Mouse (Mus musculus) small intestine, adult 2 months (tissue): ENCODE results near the gene Sipa1l2. TPM values are rescaled to one million over a fixed set of nuclear protein-coding genes. Genes with fewer than 3 reads are reported as not detected.

Source experiments
- H3K27ac ChIP-seq: fragments of 200-500 bp; 2 replicates; pipeline ENCODE4 v1.5.1; 2012; ENCODE audit warnings: low read depth, low read length, control low read depth, inconsistent platforms; ENCODE audit not compliant: insufficient read depth
- H3K27me3 ChIP-seq: fragments of 200-500 bp; 2 replicates; pipeline ENCODE4 v1.6.1; 2012; ENCODE audit warnings: mild to moderate bottlenecking, moderate library complexity, low read length, inconsistent platforms; ENCODE audit not compliant: control insufficient read depth, insufficient read depth
- H3K36me3 ChIP-seq: fragments of 200-500 bp; 2 replicates; pipeline ENCODE4 v1.6.1; 2012; ENCODE audit warnings: mild to moderate bottlenecking, low read length, control low read depth, inconsistent platforms; ENCODE audit not compliant: control insufficient read depth, insufficient read depth
- H3K4me1 ChIP-seq: fragments of 200-500 bp; 2 replicates; pipeline ENCODE4 v1.6.1; 2012; ENCODE audit warnings: low read length, inconsistent platforms, mixed read lengths; ENCODE audit not compliant: control insufficient read depth, insufficient read depth, insufficient read length
- H3K4me3 ChIP-seq: fragments of 200-500 bp; 2 replicates; pipeline ENCODE4 v1.5.1; 2012; ENCODE audit warnings: low read depth, mild to moderate bottlenecking, control low read depth, inconsistent platforms, low read length, moderate library complexity
- CTCF ChIP-seq: fragments of 200-500 bp; IDR thresholded peaks from 2 replicates; pipeline ENCODE4 v1.5.1; 2012; ENCODE audit warnings: low read depth, mild to moderate bottlenecking, control low read depth, inconsistent platforms, low read length, moderate library complexity, mixed read lengths; ENCODE audit not compliant: insufficient replicate concordance, insufficient read length; ENCODE audit errors: extremely low read depth
- POLR2A ChIP-seq: fragments of 200-500 bp; IDR thresholded peaks from 2 replicates; pipeline ENCODE4 v1.6.1; 2012; ENCODE audit warnings: low read depth, mild to moderate bottlenecking, control low read depth, inconsistent platforms, low read length, moderate library complexity
- WGBS: fragments of 180-500 bp; shearing (Covaris S2); methylation state at CpG from one replicate; pipeline ENCODE4 v1.1.7; 2018; 5-methylcytosine and 5-hydroxymethylcytosine counted together
- polyA plus RNA-seq: library from polyadenylated mRNA; depleted of rRNA; stranded (reverse); fragments of >200 nt; gene quantifications from 2 replicates; pipeline ENCODE4 v1.2.3, GENCODE M21; 2012

Gene Sipa1l2
- polyA plus RNA-seq, 1 experiment: 9.7 TPM

- Histone ChIP-seq H3K27me3 (no peaks in the 10 kb centered on the region), H3K4me3 (no peak overlapping the region), H3K4me1 (no peaks in the 10 kb centered on the region), H3K36me3 (peaks cover 21% of the 10 kb centered on the region), H3K27ac (no peak overlapping the region)
- WGBS: 94% methylated on average over 3 of the region's 3 CpGs
- TF ChIP-seq POLR2A (no peak), CTCF (no peak)
Observed at GRCm38 (mm10) chr8:125485715-125486114, 83.9 kb downstream of the Sipa1l2 start.

DNA sequence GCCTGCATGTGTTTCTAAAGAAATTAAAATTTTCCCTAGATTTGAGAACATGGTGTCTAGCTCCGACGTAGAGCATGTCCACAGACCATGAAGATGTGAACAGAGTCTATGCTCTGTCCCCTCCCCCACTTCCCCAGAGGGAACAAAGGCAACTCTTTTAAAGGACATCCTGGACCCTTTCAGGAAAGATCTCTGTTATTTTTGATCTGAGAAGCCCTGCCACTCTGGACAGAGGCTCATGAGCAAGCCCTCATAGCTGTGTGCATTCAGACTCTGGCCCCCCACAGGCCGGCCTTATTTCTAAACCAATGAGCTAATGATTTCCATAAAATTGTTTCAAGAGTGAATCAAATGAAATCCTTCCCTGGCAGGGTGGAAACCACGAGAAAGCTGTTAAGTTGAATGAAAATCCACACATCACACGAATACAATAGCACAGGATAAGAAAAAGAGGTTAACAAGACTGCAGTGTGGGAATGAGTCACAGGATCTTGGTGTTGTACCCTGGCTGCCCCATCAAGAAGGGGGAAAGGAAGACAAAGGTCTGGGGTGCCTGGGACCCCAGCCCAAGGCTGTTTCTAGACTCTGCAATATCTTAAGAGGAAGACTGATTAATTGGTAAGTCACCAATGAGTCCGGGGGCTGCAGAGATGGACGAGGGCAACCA is 84.9 kb downstream of the Sipa1l2 start:
- no peak overlapping the region for H3K4me3 ChIP-seq
- H3K36me3 ChIP-seq: peaks cover 25% of the 10 kb centered on the region
- WGBS: 82% methylated on average over 7 of the region's 7 CpGs
- no peaks in the 10 kb centered on the region for H3K27me3 ChIP-seq
- TF ChIP-seq CTCF: no peak
- no peak for TF ChIP-seq POLR2A
- no peaks in the 10 kb centered on the region for H3K4me1 ChIP-seq
- H3K27ac ChIP-seq: no peak overlapping the region

GRCm38 (mm10) chr8:125482491-125483096 is 87.0 kb downstream of the Sipa1l2 start:
- TF ChIP-seq POLR2A (no peak), CTCF (no peak)
- Histone ChIP-seq H3K27me3 (no peaks in the 10 kb centered on the region), H3K4me1 (no peaks in the 10 kb centered on the region), H3K4me3 (no peak overlapping the region), H3K36me3 (peaks cover 30% of the 10 kb centered on the region), H3K27ac (no peak overlapping the region)
- WGBS: 87% methylated on average over 5 of the region's 5 CpGs

- TF ChIP-seq CTCF: no peak
- peaks cover 24% of the 10 kb centered on the region for H3K36me3 ChIP-seq
Observed at GRCm38 (mm10) chr8:125474876-125475275, 94.7 kb downstream of the Sipa1l2 start.

DNA sequence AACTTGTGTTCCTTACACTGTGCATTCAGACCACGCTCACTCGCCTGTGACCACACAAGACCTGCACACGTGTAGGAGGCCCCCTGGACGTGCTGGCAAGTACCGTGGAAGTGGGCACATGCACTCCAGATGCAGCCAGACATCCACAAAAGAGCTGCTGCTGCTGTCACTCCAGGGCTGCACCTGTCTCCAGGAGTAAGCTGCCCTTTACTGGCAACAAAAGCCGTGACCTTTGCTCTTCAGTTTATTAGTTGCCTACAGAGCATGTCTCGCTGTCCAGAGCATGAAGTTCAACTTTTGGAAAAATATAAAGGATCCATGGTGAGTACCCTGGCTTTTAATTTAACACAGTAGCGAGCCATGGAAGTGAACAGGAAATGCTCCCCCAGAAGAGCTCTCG is 98.2 kb downstream of the Sipa1l2 start:
- Histone ChIP-seq H3K4me3 (no peak overlapping the region), H3K4me1 (peaks cover 6% of the 10 kb centered on the region; the same call in 1 of the 2 replicates), H3K36me3 (peaks cover 42% of the 10 kb centered on the region), H3K27ac (no peak overlapping the region), H3K27me3 (no peaks in the 10 kb centered on the region)
- WGBS: 62% methylated on average over 9 of the region's 9 CpGs
- TF ChIP-seq POLR2A (no peak), CTCF (no peak)

More at GRCm38 (mm10) chr8:125474876-125475275, 94.7 kb downstream of the Sipa1l2 start:
- H3K4me3 ChIP-seq: no peak overlapping the region
- peaks cover 6% of the 10 kb centered on the region; the same call in 1 of the 2 replicates for H3K4me1 ChIP-seq
- 78% methylated on average over 12 of the region's 12 CpGs for WGBS
- H3K27me3 ChIP-seq: no peaks in the 10 kb centered on the region
- no peak overlapping the region for H3K27ac ChIP-seq

DNA sequence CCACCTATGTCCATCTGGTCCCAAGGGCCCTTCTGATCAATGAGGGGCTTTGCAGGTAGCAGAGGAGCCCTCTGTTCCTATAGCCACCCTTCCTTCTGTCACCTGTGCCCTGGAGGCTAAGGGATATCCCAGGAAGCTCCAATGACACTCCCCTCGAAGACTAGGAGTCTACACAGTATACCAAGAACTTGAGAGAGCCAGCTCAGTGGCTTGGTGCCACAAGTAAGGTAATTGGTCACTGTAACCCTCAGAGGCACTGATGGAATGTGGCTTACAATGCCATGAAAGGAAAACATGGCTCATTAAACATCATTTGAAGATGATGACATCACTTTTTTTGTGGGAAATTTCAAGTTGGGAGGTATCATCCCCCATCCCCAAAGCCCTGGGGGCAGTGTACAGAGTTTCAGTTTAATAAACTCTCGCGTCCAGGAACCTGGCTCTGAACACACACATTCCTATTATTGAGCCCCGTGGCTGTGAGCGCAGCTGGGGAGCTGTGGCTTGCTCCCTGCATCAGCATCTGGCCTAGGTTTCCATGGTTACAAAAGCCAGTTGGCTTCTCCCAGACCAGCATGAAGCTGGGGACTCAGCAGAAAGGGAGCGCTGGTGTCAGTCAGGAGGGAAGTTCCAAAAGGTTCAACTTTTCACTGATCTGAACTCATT is 104.3 kb downstream of the Sipa1l2 start:
- Histone ChIP-seq H3K27me3 (no peaks in the 10 kb centered on the region), H3K4me3 (no peak overlapping the region), H3K27ac (no peak overlapping the region), H3K4me1 (peaks cover 6% of the 10 kb centered on the region; the same call in 1 of the 2 replicates), H3K36me3 (peaks cover 33% of the 10 kb centered on the region)
- WGBS: 81% methylated on average over 6 of the region's 6 CpGs
- TF ChIP-seq CTCF (no peak), POLR2A (no peak)

- Histone ChIP-seq H3K36me3 (peaks cover 18% of the 10 kb centered on the region), H3K27me3 (no peaks in the 10 kb centered on the region), H3K27ac (no peak overlapping the region), H3K4me3 (no peak overlapping the region), H3K4me1 (peaks cover 6% of the 10 kb centered on the region; the same call in 1 of the 2 replicates)
- 88% methylated on average over 7 of the region's 7 CpGs for WGBS
- TF ChIP-seq POLR2A (no peak), CTCF (no peak)
Observed at GRCm38 (mm10) chr8:125462901-125463300, 106.7 kb downstream of the Sipa1l2 start.
